Mouse (Mus musculus) left cerebral cortex, postnatal 10 days (tissue): ENCODE data around the gene Anp32e. TPM values are rescaled to one million over a fixed set of nuclear protein-coding genes. Genes with fewer than 3 reads are reported as not detected.
"Not testable (repeated sequence)": the region's sequence is repeated elsewhere in the genome, so short reads cannot be mapped to it uniquely, and the experiment has no call there.

ENCODE experiments used
- DNase-seq, 2 experiments: peaks; one replicate each; pipeline ENCODE4 v3.0.0; 2021 to 2022; ENCODE audit warnings: low spot score in 2 of 2, mixed read lengths in 1 of 2; ENCODE audit errors: extremely low spot score in 1 of 2
- intact Hi-C: fragments of 180-260 bp; cut with DNase I; formaldehyde crosslinking; loops from one replicate; pipeline ENCODE4 v1.15.1; 2025
- total RNA-seq, 2 experiments: library from RNA; stranded (reverse); gene quantifications; 2 replicates each; pipeline ENCODE4 v1.2.3; 2021

Anp32e gene
- total RNA-seq, 2 experiments from 2014 or later: 104 to 106 TPM

GRCm38 (mm10) chr3:95932566-95932965, 3.5 kb downstream of the Anp32e start:
- intact Hi-C loops: no loop called here

DNA sequence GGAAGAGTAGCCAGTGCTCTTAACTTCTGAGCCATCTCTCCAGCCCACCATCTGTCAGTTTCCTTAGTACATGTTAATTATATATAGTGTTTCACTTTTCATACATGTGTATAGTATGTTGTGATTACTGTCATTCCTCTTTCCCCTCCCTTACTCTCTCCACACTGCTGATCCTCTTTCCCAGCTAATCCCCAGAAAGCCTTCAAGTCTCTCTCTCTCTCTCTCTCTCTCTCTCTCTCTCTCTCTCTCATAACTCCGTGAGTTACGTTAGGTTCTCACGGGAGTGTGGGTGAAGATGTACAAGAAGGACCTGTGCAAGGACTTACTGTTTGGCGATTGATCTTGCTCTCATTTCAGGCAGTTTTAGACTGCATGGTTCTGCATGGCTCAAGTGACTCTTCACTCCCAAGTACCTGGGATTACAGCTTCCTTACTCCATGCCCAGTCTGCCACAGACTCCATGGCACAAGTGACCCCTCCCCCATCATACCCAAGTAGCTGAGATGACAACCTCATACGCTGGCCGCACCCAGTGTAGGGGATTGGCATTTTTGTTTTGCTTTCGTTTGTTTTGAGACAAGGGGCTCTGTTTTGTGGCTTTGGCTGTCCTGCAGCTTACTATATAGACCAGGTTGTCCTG, 4.2 kb downstream of the Anp32e start:
- intact Hi-C loops: no loop called here
- DNase-seq: no peak

More at GRCm38 (mm10) chr3:95932566-95932965, 3.5 kb downstream of the Anp32e start:
- no peak for DNase-seq

- intact Hi-C loops: no loop called here
- DNase-seq: no peak
Observed at GRCm38 (mm10) chr3:95934448-95934847, 5.4 kb downstream of the Anp32e start.

DNA sequence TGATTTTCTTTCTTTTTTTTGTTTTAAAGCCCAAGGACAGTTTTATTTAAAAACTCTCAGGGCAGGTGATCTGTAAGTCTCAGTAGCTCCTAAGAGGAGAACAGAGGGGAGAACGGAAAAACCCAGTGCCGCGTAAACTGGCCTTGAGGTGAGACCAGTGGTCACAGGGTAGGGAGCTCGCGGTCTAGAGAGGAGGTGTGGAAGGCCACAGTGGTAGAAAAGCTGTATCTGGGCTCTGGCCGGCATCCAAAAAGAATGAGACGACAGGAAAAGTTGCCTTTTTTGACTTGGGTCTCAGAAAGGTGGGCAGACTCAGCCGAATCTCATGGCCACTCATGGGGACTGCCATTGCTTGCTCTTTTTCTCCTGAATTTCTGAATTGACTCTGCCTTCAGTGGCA, 9.2 kb downstream of the Anp32e start:
- intact Hi-C loops: no loop called here
- no peak for DNase-seq

DNA sequence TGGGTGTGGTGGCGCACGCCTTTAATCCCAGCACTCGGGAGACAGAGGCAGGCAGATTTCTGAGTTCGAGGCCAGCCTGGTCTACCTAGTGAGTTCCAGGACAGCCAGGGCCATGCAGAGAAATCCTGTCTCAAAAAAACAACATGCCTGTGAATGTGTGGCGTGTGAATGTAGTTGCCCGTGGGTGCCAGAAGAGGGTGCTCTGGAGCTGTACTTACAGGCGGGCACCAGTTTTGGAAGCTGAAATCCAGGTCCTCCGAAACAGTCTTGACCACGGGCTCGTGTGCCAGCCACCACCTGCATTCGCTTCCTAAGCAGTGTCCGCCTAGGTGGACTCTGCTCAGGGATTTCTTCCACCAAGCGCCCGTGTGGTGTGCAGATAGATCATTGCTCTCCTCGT, 9.8 kb downstream of the Anp32e start:
- intact Hi-C loops: no loop called here
- no peak for DNase-seq

DNA sequence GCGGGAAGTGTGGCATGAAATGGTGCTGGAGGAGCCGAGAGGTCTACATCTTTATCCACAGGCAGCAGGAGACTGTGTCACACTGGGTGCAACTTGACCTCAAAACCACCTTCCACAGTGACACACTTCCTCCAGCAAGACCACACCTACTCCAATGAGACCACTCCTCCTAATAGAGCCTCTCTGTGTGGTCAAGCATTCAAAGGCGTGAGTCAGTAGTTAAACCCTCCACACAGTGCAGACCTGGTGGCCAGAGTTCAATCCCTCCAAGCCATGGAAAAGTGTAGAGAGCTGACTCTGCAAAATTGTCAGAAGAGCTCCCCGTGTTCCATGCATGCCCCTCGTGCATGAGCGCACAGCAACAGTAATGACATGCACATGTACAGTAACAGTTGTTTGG, 13.7 kb downstream of the Anp32e start:
- intact Hi-C loops: no loop called here
- DNase-seq: no peak

GRCm38 (mm10) chr3:95943226-95943625, 14.2 kb downstream of the Anp32e start:
- DNase-seq: no peak
- intact Hi-C loops: no loop called here

GRCm38 (mm10) chr3:95944742-95945141, 15.7 kb downstream of the Anp32e start:
- intact Hi-C loops: no loop called here
- DNase-seq: no peak

DNA sequence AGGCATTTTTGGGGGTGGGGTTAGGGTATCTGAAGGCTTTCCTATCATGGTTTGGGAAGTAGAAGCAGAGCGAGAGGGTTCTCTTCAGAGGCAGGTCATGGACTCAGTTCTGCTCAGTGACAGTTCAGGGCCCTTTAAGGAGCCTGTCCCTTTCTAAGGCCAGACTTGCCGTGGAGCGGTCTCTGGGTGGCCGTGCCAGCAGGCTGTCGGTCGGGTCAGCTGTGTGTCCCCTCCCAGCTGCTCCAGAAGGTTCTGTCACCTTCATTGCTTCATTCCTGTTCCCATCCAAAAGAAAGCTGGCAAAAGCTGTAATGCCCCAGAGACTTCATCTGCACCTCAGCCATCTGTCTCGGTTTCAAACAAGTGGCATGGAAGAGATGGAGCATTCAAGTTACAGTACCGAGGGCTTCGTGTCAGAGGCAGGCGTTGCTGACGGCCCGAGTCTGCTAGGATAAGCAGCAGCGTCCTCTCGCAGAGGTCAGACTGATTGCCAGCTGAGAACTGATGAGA, 16.7 kb downstream of the Anp32e start:
- no peak for DNase-seq
- intact Hi-C loops: no loop called here

DNA sequence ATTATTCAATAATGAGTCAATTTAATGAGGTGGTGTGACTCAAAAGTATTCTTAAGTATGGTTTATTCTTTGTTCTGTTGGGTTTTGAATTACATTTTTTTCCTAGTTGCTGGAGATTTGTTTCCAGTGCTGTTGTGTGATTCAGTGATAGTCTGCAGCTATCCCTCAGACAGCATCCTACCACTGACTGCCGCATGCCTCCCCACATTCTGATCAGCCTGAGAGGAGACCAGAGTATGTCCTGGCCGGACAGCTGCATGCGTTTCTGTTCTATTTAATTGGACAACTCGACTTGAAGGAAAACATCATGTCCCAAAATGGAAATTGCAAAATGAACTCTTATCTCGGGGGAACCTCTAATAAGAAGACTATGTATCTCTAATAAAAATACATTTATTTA, 19.3 kb downstream of the Anp32e start:
- intact Hi-C loops: no loop called here
- no peak for DNase-seq

GRCm38 (mm10) chr3:95950763-95951551, 21.9 kb downstream of the Anp32e start:
- intact Hi-C loops: no loop called here
- DNase-seq: peak; percentile 87 to 92

- not testable (repeated sequence) for DNase-seq
Observed at GRCm38 (mm10) chr3:95951566-95951965, 22.5 kb downstream of the Anp32e start.

GRCm38 (mm10) chr3:95953023-95953422, 24.0 kb downstream of the Anp32e start:
- intact Hi-C loops: no loop called here
- no peak for DNase-seq

More at GRCm38 (mm10) chr3:95951566-95951965, 22.5 kb downstream of the Anp32e start:
- intact Hi-C loops: not testable (repeated sequence)

- no peak for DNase-seq
- intact Hi-C loops: no loop called here
Observed at GRCm38 (mm10) chr3:95953522-95953921, 24.5 kb downstream of the Anp32e start.

GRCm38 (mm10) chr3:95954648-95955173, 25.7 kb downstream of the Anp32e start:
- DNase-seq, intact Hi-C loops: not testable (repeated sequence)

DNA sequence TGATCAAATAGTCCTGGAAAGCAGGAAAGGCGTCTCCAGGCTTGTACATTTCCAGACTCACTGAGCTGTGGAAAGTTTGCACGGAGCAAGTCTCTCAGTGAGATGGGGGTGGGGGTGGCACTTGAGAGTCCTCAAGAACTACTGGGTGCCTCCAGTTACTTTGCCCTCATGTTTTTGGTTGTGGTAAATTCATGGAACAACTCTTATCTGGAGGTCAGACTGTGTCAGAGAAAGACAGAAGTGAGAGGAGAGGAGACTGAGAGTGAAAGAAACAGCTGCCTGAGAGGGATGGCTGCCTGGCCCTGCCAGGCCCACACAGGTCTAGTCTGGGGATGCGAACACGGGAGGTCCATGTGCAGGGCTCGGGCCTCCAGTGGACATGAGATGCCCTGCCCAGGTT, 26.3 kb downstream of the Anp32e start:
- DNase-seq: no peak
- intact Hi-C loops: no loop called here

DNA sequence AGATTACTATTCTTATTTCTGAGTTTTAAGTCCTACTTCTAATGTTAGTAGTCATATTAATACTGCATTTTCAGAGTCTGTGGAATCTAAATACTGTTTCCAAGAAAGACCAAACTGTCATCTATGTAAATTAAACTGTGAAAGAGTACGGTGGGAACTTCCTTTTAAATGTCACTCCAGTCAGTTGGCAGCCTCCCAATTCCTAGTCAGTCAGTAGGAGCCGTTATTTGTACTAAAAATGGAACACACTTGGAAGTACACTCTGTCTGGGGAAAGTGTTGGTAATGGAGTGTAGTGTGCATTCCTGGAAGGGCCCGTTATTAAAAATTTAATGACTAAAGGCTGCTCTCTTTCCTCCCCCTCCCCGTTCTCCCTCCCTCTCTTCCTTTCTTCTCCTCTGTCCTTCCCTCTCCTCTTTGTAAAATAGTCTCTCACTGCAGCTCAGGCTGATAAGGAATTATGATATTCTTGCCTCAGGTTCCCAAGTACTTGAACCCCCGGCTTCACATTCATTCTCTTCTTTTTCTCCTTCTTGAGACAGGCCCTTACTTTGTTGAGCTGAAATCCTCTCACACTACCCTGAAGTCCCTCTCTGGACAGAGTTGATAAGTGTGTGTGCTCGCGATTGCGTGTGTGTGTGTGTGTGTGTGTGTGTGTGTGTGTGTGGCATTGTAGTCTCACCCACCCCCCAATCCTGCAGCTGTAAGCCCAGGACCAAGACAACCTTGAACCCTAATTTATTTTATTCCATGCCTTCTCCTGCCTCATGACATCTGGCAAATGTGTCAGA, 28.5 kb downstream of the Anp32e start:
- intact Hi-C loops: no loop called here
- DNase-seq: peak; percentile 66 to 67

- intact Hi-C loops: no loop called here
- no peak for DNase-seq
Observed at GRCm38 (mm10) chr3:95959082-95959481, 30.0 kb downstream of the Anp32e start.

DNA sequence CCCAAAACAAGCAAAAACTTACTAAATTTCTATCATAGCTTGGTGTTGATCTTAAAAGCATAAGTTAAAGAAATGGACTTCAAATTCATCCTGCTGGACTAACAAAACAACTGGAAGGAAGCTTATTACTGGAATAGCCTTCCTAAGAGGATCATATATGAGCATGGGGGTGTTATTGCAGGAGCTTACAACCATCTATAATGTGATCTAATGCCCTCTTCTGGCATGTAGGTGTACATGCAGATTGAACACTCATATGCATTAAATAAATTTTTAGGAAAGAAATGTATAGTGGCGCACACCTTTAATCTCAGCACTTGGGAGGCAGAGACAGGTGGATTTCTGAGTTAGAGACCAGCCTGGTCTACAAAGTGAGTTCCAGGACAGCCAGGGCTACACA, 30.8 kb downstream of the Anp32e start:
- no peak for DNase-seq
- intact Hi-C loops: loop anchor here (5.0 to 10.0 kb wide), 2 partner anchors 187 to 265 kb away; partner anchors contain the start of genes Hist2h2ac and Hist2h2be
